Mouse (Mus musculus) liver, postnatal 0 days (tissue): ENCODE data around the gene Commd1.

ENCODE experiments used
- CTCF ChIP-seq: sonication (generic); IDR thresholded peaks from 2 replicates; pipeline ENCODE4 v1.5.1; 2016; ENCODE audit warnings: antibody characterized with exemption, low read depth
- EP300 ChIP-seq: IDR thresholded peaks from 2 replicates; pipeline ENCODE4 v1.6.1; 2016; ENCODE audit warnings: antibody characterized with exemption, low read depth, mild to moderate bottlenecking

DNA sequence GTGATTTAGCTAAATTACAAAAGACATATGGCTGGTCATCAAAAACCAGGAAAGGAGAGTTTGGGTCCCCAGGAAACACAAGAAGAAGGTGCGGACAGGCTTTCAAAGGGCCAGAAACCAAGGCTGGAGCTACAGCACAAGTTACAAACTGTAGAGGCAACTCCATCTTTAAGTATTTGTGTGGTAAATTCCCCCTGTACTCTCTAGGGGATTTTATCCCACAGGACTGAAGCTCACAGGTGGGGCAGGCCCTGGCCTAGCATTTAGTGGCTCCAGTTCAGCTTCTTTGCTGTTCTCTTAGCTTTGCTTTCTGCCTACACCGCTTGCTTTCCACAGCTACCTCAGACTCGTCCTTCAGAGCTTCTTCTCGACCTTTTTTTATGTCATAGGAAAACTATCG lies 114.5 kb downstream of the Commd1 start:
- TF ChIP-seq CTCF (no peak), EP300 (no peak)
